Mouse (Mus musculus) bone marrow, adult 2 months (tissue): ENCODE measurements around the gene Tmem130. TPM values are rescaled to one million over a fixed set of nuclear protein-coding genes. Genes with fewer than 3 reads are reported as not detected.

Experiments used
- H3K27ac ChIP-seq: fragments of 200-500 bp; 2 replicates; pipeline ENCODE4 v1.5.1; 2012; ENCODE audit warnings: low read depth, mild to moderate bottlenecking, control low read depth, inconsistent platforms, low read length; ENCODE audit not compliant: control insufficient read depth, poor library complexity, insufficient read depth
- H3K4me1 ChIP-seq: fragments of 200-500 bp; 2 replicates; pipeline ENCODE4 v1.6.1; 2011; ENCODE audit warnings: low read length; ENCODE audit not compliant: control insufficient read depth, insufficient read depth
- H3K4me3 ChIP-seq: fragments of 200-500 bp; replicated peaks from 2 replicates; pipeline ENCODE3; 2011; ENCODE audit warnings: mild to moderate bottlenecking, low read depth, low read length, control low read depth; ENCODE audit not compliant: control insufficient read depth
- CTCF ChIP-seq: fragments of 200-500 bp; IDR thresholded peaks from 2 replicates; pipeline ENCODE4 v1.5.1; 2011; ENCODE audit warnings: low read length, control low read depth; ENCODE audit not compliant: control insufficient read depth, insufficient read depth
- POLR2A ChIP-seq: fragments of 200-500 bp; IDR thresholded peaks from 2 replicates; pipeline ENCODE4 v1.6.1; 2011; ENCODE audit warnings: low read depth, mild to moderate bottlenecking, control low read depth, low read length, borderline replicate concordance; ENCODE audit not compliant: control insufficient read depth
- WGBS: fragments of 180-500 bp; shearing (Covaris S2); methylation state at CpG from one replicate; pipeline ENCODE4 v1.1.7; 2018; 5-methylcytosine and 5-hydroxymethylcytosine counted together
- polyA plus RNA-seq: library from polyadenylated mRNA; stranded (reverse); fragments of >200 nt; gene quantifications from 2 replicates; pipeline ENCODE4 v1.2.4, GENCODE M21; 2011; ENCODE audit warnings: low replicate concordance; ENCODE audit not compliant: missing spikeins, insufficient read depth, insufficient read length

The Tmem130 gene
- polyA plus RNA-seq, 1 experiment, result not detected

DNA sequence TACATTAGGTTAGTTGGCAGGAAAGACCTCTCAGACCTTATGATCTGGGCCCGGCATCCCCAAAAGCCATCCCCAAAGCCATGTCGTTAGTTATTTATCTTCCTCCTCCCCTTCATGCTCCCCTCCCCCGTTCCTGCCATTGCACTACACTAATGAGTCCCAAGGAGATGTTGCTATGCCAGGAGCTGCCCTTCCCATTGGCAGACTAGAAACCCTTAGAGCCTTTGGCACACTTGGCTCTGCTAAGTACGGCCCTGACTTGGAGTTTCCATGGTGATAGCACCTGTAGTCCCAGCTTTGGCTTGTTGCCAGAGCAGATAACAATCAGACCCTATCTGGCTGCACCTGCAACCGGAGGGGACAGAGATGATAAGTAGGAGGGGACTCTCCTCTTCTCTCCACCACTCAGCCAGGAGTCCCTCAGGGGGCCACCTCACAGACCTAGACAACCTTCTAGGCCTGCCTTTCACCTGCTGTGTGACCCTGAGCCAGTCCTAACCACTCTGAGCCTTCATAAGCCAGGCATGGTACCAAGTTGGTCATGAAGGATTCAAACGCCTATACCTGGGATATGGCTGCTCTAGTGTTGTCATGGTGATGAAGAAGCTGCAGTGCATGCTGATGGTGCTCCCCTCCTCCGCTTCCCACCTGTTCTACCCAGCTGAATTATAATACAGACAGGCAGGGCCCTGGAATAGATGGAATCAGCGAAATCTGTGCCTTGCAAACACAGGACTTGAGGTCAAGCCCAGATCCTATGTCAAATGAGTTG is 66.1 kb downstream of the Tmem130 start:
- 71% methylated on average over 8 of the region's 8 CpGs for WGBS
- no peaks in the 10 kb centered on the region for H3K4me1 ChIP-seq
- H3K27ac ChIP-seq, result no peak overlapping the region
- no peak overlapping the region for H3K4me3 ChIP-seq
- TF ChIP-seq POLR2A, result no peak
- TF ChIP-seq CTCF, result no peak

DNA sequence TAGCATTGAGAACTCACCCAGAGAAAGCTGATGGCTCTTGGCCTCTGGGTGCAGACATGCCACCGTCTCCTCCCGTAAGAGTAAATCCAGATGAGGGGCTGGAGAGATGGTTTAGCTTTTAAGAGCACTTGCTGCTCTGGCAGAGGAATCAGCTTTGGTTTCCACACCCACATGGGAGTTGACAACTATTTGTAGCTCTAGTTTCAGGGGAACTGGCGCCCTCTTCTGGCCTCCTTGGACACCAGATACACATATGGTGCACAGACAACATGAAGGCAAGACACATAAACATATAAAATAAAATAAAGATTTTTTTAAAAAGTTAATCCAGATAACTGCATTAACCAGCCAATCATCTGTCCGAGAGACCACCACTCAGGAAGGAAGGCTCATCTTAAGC is 67.5 kb downstream of the Tmem130 start:
- Histone ChIP-seq H3K4me1 (no peaks in the 10 kb centered on the region), H3K27ac (no peak overlapping the region), H3K4me3 (no peak overlapping the region)
- TF ChIP-seq CTCF, result no peak
- no peak for TF ChIP-seq POLR2A
- WGBS, result 66% methylated on average over 4 of the region's 4 CpGs

DNA sequence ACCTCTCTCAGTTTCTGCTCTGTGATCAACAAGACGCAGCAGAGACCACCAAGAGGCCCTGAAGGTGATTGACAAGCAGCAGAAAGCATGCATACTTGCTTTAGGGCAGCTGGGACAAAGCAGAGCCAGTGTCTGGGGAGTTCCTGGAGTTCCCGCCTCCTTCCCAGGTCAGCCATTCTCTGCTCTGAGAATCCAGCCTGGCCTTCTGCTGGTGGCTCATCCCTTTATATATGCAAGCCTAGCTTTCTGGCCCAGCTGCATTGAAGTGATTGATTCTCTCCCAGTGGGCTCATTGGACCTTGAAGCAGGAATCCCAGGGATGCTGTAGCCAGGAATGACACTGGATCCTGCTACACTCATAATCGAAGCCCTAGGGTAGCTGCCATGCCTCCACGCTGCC is 70.2 kb downstream of the Tmem130 start:
- TF ChIP-seq CTCF, result no peak
- no peak for TF ChIP-seq POLR2A
- H3K4me1 ChIP-seq, result no peaks in the 10 kb centered on the region
- WGBS, result 68% methylated on average over 4 of the region's 4 CpGs
- no peak overlapping the region for H3K27ac ChIP-seq
- no peak overlapping the region for H3K4me3 ChIP-seq

DNA sequence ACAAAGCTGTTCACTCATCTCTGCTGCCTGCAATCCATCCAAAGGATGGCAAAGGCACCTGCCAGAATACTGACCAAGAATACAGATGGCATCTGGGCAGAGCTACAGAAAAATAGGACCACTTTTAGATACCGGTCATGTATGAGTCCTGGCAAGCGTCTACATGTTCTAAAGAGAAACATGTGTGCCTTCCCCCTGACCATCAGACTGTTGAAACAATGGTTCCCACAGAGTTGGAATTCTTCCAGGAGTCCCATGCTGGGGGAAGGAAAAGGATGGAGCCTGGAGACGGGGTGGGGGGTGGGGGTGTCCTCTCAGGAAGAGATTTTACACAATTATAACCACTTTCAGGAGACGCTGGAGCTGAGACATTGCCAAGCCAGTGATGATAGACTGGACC is 73.2 kb downstream of the Tmem130 start:
- Histone ChIP-seq H3K27ac (no peak overlapping the region), H3K4me3 (no peak overlapping the region), H3K4me1 (no peaks in the 10 kb centered on the region)
- TF ChIP-seq POLR2A (no peak), CTCF (no peak)
- WGBS, result 60% methylated on average over 4 of the region's 4 CpGs

Other genes starting within 250 kb of the Tmem130 start
- gene Nptx2, start 215.9 kb downstream of the Tmem130 start, polyA plus RNA-seq, result 1.4 TPM in 1 of 2 replicates, not detected in the other
- 18.4 and 39.9 TPM in 2 replicates for gene Trrap, start 5.9 kb upstream of the Tmem130 start, polyA plus RNA-seq
- 2.5 and 5.8 TPM in 2 replicates for gene Smurf1, start 204.0 kb upstream of the Tmem130 start, polyA plus RNA-seq